Mouse (Mus musculus) mouse embryonic stem cell (cell line): ENCODE results near the gene Dlx3.

Source experiments
- in situ Hi-C, 2 experiments: fragments of 300-500 bp; cut with MboI; formaldehyde crosslinking; loops; 1 replicate in 1 of 2; 3 replicates in 1 of 2; pipeline ENCODE4 v1.14.3; 2019 to 2020; ENCODE audit warnings: low sequenced_read_pairs in 2 of 2, low pct_unique_long_range_greater_than_20kb in 1 of 2, mixed read lengths in 1 of 2; ENCODE audit not compliant: unreplicated experiment in 1 of 2

Dlx3 gene

DNA sequence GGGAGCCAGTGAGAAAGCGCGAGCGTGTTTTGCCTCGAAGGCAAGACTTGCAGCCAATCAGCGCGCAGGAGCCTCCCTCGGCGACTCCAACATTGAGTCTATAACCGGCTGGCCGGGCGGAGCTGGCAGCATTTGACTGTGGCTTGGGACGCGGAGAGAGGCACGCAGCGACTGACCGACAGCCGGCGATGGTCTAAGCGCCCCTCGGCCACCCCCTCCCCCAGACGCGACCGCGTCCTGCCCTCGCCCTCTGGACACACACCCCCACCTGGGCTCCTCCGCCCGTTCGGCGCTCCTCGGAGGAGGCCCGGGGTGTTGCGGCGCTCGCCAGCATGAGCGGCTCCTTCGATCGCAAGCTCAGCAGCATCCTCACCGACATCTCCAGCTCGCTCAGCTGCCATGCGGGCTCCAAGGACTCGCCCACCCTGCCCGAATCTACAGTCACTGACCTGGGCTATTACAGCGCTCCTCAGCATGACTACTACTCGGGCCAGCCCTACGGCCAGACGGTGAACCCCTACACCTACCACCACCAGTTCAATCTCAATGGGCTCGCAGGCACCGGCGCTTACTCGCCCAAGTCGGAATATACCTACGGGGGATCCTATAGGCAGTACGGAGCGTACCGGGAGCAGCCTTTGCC lies at the start of gene Dlx3:
TSS of gene Dlx3 (plus strand) at position 130 of the 643 bp plus-strand sequence.
- in situ Hi-C loops: loop anchor here (5.0 to 25.0 kb wide), 3 partner anchors 117 to 392 kb away; partner anchors contain the start of gene Nxph3 (in 1 of the 2)

DNA sequence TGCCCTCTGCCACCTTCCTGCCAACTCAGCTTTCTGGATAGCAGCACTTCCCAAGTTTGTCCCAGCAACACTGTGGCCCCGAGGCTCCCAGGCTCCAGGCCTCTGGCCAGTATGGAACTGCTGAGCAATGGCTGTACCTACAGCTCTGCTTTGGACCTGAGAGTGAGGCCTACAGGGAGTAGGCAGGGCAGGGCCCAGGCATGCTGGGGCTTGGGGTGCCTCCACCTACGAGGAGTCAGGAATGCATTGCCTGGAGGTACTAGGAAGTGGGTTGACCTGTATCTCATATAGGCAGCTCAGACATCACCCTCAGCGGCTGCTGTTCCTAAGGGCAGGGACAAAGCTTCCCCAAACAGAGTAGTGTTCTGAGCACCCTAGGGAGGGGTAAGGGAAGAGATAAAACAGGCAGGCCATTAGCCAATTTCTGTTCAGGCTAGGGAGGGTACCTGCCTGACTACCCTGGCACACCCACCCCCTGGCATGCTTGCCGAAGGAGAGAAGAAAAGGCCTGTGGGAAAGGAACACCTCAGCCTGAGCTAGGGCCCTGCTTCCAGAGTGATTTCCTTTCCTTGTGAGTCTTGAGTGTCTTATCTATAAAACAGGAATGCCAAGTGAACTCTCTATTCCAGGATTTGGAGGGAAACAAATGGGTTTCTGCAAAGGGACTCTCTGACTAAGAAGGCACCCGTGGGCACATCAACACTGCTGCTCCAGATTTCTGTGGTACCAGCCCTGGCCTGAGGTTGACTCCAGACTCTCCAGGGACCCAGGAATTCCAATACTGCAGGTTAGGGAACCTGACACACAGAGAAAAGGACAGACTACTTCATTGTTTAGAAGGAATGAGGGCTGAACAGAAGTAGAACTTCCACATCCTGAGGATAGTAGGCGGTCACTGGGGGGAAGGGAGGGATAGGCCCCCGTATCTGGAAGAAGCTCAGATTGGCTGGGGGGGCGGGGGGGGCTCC lies 49.5 kb upstream of the Dlx3 start:
- in situ Hi-C loops: no loop called here

- in situ Hi-C loops: no loop called here
Measured at GRCm38 (mm10) chr11:95071266-95071665, 48.7 kb upstream of the Dlx3 start.

DNA sequence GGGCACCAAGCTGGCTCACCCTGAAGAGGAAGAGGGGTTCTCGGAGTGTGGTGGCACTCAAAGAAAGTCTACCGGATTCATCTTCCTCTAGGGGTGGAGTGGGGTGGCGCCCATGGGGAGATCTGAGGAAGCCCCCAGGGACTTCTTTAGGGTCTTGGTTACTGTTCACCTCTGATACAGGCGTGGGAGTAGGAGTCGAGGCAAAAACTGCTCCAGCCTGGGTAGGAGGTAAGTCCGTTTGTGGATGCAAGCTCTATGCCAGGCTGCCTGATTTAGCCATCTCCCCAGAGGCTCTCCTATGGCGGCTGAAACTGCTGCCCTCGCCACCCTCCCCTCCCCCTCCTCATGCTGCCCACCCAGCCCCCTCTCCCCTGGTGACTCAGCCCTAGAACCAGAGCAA lies 47.8 kb upstream of the Dlx3 start:
- in situ Hi-C loops: no loop called here

- in situ Hi-C loops: no loop called here
Measured at GRCm38 (mm10) chr11:95072804-95073203, 47.1 kb upstream of the Dlx3 start.

DNA sequence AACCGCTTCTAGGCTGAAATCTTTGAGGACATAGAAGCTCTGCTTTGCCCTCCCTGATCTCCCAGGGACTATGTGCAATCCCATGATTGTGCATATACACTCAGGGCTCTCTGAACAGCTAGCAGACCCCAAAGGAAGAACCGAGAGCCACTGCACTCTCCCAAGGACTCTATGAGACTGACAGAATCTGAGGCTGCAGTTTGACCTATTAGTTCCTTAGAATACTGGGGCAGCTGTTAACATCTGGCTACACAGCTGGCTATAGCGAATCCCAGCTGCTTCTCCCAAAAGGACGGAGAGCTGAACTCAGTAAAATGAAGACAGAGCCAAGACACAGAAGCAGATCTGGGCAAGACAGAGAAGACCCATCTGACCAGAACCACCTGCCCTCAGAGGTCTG lies 46.1 kb upstream of the Dlx3 start:
- in situ Hi-C loops: no loop called here

DNA sequence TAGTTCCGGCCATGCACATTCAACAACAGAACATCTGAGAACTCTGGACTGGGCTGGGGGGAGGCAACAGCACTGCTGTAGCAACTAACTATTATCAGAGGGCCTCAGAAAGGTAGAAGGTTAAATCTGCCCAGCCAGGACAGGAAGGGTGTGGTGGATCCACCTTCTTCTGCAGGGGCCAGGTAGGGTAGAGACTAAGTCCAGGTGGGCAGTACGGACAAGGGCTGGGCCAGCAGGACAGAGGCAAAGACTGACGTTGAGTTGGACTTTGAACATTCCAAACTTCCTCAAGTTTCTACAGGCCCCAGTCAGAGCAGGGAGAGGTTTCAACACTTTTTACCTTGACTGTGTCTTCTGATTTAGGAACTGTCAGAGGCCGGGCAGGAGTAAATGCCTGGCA lies 45.2 kb upstream of the Dlx3 start:
- in situ Hi-C loops: no loop called here

GRCm38 (mm10) chr11:95075197-95076040 lies 44.5 kb upstream of the Dlx3 start:
- in situ Hi-C loops: no loop called here

DNA sequence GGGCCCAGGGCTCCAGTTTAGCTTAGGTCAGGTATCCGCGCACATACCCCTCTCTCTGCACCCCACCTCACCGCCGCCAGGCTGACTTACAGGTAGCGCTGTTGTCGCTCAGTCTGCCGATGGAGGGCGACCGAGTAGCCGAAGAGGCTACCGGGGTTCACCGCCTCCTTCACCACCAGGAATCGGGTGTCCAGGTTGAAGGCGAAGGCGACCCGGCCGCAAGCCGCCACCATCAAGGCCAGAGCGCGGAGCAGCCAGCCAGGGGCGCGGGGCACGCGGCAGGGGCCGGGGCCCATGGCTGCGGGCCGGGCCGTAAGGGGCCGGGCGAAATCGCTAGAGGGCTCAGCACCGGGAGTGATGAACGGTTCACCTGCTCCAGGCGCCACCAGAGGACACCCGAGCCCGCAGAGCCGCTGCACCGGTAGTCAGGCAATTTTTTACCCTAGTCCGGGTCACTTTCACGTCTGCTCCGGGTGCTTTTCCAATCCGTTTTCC lies 43.8 kb upstream of the Dlx3 start:
- in situ Hi-C loops: no loop called here

DNA sequence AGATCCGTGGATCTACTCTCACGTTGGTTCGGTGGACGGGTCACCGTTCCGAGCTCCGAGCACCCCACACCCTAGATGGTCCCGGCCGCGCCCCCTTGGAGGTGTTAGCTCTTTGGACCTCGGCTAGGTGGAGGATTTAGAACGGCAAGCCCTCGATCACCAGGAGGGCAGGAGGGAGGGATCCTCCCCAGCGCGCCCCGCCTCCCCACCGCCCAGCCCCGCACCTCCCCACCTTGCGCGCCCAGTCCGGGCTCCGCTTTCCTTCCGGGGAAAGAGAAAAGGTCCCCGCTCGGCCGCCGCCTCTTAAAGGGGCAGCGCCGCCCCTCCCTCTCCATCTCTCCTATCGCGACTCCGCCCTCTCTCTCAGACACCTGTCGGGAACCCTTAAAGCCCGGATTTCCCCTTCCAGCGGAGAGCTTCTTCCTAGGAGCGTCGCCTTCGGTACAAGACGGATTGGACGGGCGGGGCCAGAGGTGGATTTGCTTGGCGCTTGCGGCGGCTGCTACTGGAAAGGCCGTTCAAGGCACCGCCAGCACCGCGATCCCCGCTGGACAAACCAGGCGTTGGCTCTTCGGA lies 43.3 kb upstream of the Dlx3 start, which contains the start of gene Itga3:
TSS of gene Itga3 (minus strand) at position 266 of the 576 bp plus-strand sequence.
- in situ Hi-C loops: no loop called here

- in situ Hi-C loops: no loop called here
Measured at GRCm38 (mm10) chr11:95077956-95078355, 42.0 kb upstream of the Dlx3 start.

GRCm38 (mm10) chr11:95079256-95079875 lies 40.6 kb upstream of the Dlx3 start:
- in situ Hi-C loops: no loop called here

GRCm38 (mm10) chr11:95080783-95081182 lies 39.1 kb upstream of the Dlx3 start:
- in situ Hi-C loops: no loop called here

DNA sequence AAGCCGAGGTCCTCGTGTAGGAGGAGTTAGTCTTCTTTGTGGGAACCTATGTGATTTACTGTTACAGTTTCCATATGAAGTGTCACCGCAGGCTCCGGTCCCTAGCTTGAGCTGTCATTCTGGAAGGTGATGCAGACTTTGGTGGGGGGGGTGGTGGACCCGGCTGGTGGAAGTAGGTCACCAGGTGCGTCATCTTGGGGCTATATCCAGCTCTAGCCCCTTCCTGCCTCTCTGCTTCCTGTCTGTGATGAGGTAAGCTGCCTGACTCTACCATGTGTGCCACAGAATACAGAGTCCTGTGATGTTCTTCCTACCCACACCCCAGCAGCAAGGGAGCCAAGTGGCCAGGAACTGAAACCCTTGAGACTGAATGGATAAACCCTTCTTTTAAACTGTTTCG lies 37.0 kb upstream of the Dlx3 start:
- in situ Hi-C loops: no loop called here

DNA sequence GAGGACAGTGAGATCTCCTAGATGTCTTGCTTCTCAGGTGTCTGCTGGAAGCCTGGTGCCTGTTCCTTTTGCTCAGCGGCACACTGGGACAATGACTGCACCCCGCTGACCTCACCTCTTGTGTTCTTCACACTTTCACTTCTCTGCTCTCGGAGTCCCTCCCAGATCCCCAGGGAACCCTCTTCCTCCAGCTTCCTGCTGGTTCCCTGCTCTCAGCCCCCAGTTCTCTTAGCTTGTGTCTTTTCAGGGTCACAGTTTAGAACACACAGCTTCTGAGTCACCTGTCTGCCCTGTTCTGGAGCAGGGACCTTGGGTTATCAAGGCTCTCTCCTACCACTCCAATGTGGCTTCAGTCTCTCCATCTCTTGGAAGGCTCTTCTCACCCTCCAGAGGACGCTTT lies 35.7 kb upstream of the Dlx3 start:
- in situ Hi-C loops: no loop called here

DNA sequence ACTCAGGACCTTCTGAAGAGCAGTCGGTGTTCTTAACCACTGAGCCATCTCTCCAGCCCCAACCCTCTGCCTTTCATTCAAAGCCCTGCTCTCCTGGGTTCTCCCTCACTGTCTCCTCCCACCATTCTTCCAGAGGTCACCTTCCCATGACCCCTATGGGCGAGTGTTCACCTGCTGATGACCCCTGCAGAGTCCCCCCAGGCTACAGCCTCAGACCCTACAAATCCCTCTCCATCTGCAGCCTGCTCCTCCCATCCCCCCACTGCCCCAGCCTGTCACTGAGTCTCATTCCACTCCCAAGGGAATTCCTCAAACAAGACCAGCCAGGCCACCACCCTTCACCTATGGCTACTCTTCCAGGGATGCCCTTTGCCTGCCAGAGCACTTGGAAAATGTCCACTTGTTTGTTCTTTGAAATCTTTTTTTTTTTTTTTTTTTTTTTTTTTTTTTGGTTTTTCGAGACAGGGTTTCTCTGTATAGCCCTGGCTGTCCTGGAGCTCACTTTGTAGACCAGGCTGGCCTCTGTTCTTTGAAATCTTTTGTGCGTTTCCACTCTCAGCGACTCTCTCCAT lies 35.0 kb upstream of the Dlx3 start:
- in situ Hi-C loops: no loop called here

GRCm38 (mm10) chr11:95085710-95086109 lies 34.2 kb upstream of the Dlx3 start:
- in situ Hi-C loops: no loop called here

GRCm38 (mm10) chr11:95086229-95086628 lies 33.7 kb upstream of the Dlx3 start:
- in situ Hi-C loops: no loop called here
